Mouse (Mus musculus) lung, embryonic 14.5 days (tissue): ENCODE results near the gene Eef2k. TPM values are rescaled to one million over a fixed set of nuclear protein-coding genes. Genes with fewer than 3 reads are reported as not detected.

ENCODE experiments used
- ATAC-seq: fragments of 200-750 bp; cut with Nextera tagmentation; 2 replicates; pipeline ENCODE4 v1.8.0; 2017; ENCODE audit warnings: mild to moderate bottlenecking, moderate TSS enrichment, moderate library complexity; ENCODE audit not compliant: insufficient read depth
- DNase-seq: peaks from one replicate; pipeline ENCODE4 v3.0.0-alpha.2; 2015
- H3K27ac ChIP-seq: fragments of 300-500 bp; sonication (generic); 2 replicates; pipeline ENCODE4 v1.5.1; 2014; ENCODE audit warnings: low read depth, mild to moderate bottlenecking, moderate library complexity
- H3K27me3 ChIP-seq: fragments of 300-500 bp; sonication (generic); 2 replicates; pipeline ENCODE4 v1.6.1; 2014; ENCODE audit warnings: low read length, control low read depth; ENCODE audit not compliant: insufficient read depth
- H3K36me3 ChIP-seq: fragments of 300-500 bp; sonication (generic); 2 replicates; pipeline ENCODE4 v1.6.1; 2014; ENCODE audit warnings: control low read depth; ENCODE audit not compliant: insufficient read depth
- H3K4me1 ChIP-seq: fragments of 300-500 bp; sonication (generic); 2 replicates; pipeline ENCODE4 v1.6.1; 2014; ENCODE audit warnings: antibody characterized with exemption, control low read depth; ENCODE audit not compliant: insufficient read depth
- H3K4me2 ChIP-seq: fragments of 300-500 bp; sonication (generic); 2 replicates; pipeline ENCODE4 v1.6.1; 2014; ENCODE audit warnings: mild to moderate bottlenecking
- H3K4me3 ChIP-seq: fragments of 300-500 bp; sonication (generic); 2 replicates; pipeline ENCODE4 v1.5.1; 2014; ENCODE audit warnings: low read depth, low read length
- H3K9ac ChIP-seq: fragments of 300-500 bp; sonication (generic); 2 replicates; pipeline ENCODE4 v1.6.1; 2014
- H3K9me3 ChIP-seq: fragments of 300-500 bp; sonication (generic); 2 replicates; pipeline ENCODE4 v1.6.1; 2016; ENCODE audit warnings: low read depth, low read length, control low read depth
- CTCF ChIP-seq: IDR thresholded peaks from 2 replicates; pipeline ENCODE4 v1.5.1; 2016; ENCODE audit warnings: antibody characterized with exemption, low read depth
- WGBS: fragments of 180-500 bp; shearing (Covaris S2); extraction: QIAGEN DNeasy Blood & Tissue Kit; methylation state at CpG from one replicate; pipeline ENCODE4 v1.1.7; 2014; 5-methylcytosine and 5-hydroxymethylcytosine counted together
- polyA plus RNA-seq: library from polyadenylated mRNA; unstranded; fragments of >200 nt; fragmentation: Nextera tagmentation; extraction: Ambion mirVana; gene quantifications from 2 replicates; pipeline ENCODE4 v1.2.1, GENCODE M21; 2014

The Eef2k gene
- polyA plus RNA-seq, 1 experiment from 2014 or later, result 11.2 TPM

GRCm38 (mm10) chr7:120913332-120913731 is 70.7 kb downstream of the Eef2k start:
- H3K4me3 ChIP-seq, result no peak overlapping the region
- H3K27me3 ChIP-seq, result no peaks in the 10 kb centered on the region
- no peaks in the 10 kb centered on the region for H3K4me1 ChIP-seq
- H3K9me3 ChIP-seq, result no peaks in the 10 kb centered on the region
- TF ChIP-seq CTCF, result peak; percentile 25; the same call in 1 of the 2 replicates
- no peak for ATAC-seq
- H3K9ac ChIP-seq, result no peak overlapping the region
- no peak overlapping the region for H3K4me2 ChIP-seq
- H3K27ac ChIP-seq, result no peak overlapping the region
- WGBS, result 34% methylated on average over 1 of the region's 1 CpGs
- no peaks in the 10 kb centered on the region for H3K36me3 ChIP-seq
- peak; percentile 35 for DNase-seq

GRCm38 (mm10) chr7:120916262-120916875 is 73.7 kb downstream of the Eef2k start:
- no peak for ATAC-seq
- peak overlapping the region; percentile 73 for H3K4me2 ChIP-seq
- no peak for TF ChIP-seq CTCF
- H3K27me3 ChIP-seq, result no peaks in the 10 kb centered on the region
- no peak overlapping the region for H3K9ac ChIP-seq
- no peaks in the 10 kb centered on the region for H3K36me3 ChIP-seq
- peak overlapping the region; percentile 93 for H3K4me3 ChIP-seq
- no peaks in the 10 kb centered on the region for H3K4me1 ChIP-seq
- no peak for DNase-seq
- H3K9me3 ChIP-seq, result no peaks in the 10 kb centered on the region
- WGBS, result 24% methylated on average over 11 of the region's 11 CpGs
- no peak overlapping the region for H3K27ac ChIP-seq

DNA sequence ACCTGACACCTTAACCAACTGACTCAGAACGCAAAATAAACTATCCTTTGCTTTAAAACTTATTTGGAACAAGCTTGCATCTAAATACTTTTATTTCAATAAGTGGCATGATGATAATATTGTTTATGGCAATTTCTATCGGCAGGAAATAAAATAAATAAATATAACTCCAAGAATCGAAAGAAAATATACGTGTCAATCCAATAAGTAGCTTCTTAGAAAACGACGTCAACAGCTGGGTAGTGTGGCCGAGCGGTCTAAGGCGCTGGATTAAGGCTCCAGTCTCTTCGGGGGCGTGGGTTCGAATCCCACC is 74.6 kb downstream of the Eef2k start:
- ATAC-seq (peak; percentile 93), DNase-seq (no peak)
- Histone ChIP-seq H3K4me1 (no peaks in the 10 kb centered on the region), H3K4me3 (peak overlapping the region; percentile 93), H3K4me2 (peak overlapping the region; percentile 73), H3K36me3 (no peaks in the 10 kb centered on the region), H3K27ac (no peak overlapping the region), H3K9ac (peak overlapping the region; percentile 28; the same call in 1 of the 2 replicates), H3K9me3 (no peaks in the 10 kb centered on the region), H3K27me3 (no peaks in the 10 kb centered on the region)
- WGBS, result 7% methylated on average over 12 of the region's 12 CpGs
- TF ChIP-seq CTCF, result no peak

- TF ChIP-seq CTCF, result peak; percentile 86
- Histone ChIP-seq H3K9ac (peak within 1 kb of the TSS; percentile 86), H3K27me3 (no peaks in the 10 kb centered on the region), H3K4me1 (no peaks in the 10 kb centered on the region), H3K4me2 (peak within 1 kb of the TSS; percentile 73), H3K27ac (peak within 1 kb of the TSS; percentile 78), H3K9me3 (no peaks in the 10 kb centered on the region), H3K4me3 (peak within 1 kb of the TSS; percentile 93), H3K36me3 (no peaks in the 10 kb centered on the region; the same call in 1 of the 2 replicates)
- ATAC-seq (peak; percentile 95), DNase-seq (peak; percentile 99)
- under 1% methylated on average over 102 of the region's 102 CpGs for WGBS
Measured at GRCm38 (mm10) chr7:120917592-120918461, 75.2 kb downstream of the Eef2k start, which contains the start of gene Polr3e. TSS of gene Polr3e (plus strand) at chr7:120917744.

DNA sequence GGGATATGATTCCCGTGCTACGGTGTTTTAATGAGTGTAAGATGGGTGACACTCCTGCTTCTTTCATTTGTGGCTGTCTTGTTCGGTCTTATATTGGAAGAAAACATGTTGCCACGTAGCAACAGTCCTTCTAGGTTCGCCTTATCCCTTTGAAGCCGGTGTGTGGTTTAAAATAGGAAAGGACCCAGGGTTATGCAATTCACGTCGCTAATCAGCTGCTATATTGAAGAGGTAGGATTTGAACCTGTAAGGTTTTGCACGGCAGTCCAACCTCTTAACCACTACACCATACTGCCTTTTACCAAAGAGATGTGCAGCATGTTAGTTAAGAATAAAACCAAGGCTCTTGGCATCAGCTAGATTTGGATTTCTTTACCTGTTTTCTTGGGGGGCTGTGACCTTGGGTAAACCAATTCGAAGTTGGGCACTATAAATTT is 75.9 kb downstream of the Eef2k start:
- 7% methylated on average over 10 of the region's 10 CpGs for WGBS

DNA sequence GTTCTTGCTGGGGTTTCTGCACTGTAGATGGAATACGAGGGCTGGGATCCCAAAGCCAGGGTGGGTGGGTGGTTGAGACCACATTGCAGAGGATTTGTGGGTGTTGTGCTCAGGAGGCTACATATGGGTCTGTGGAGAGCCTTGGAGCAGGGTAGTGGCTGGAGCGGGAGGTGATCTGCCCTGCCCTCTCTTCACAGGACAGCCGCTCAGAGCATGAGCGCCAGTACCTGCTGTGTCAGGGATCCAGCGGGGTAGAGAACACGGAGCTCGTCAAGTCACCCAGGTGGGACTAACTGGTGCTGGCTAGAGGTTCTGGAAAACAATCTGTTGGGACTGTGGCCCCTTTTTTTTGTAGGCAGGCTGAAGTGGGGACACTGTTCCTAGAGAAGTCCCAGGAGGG is 90.5 kb downstream of the Eef2k start:
- TF ChIP-seq CTCF, result no peak
- H3K9me3 ChIP-seq, result no peaks in the 10 kb centered on the region
- H3K36me3 ChIP-seq, result peaks cover 88% of the 10 kb centered on the region
- WGBS, result 87% methylated on average over 7 of the region's 7 CpGs
- H3K9ac ChIP-seq, result no peak overlapping the region
- H3K4me1 ChIP-seq, result no peaks in the 10 kb centered on the region
- H3K4me2 ChIP-seq, result no peak overlapping the region
- no peak overlapping the region for H3K27ac ChIP-seq
- H3K4me3 ChIP-seq, result no peak overlapping the region
- no peak for DNase-seq
- H3K27me3 ChIP-seq, result no peaks in the 10 kb centered on the region
- no peak for ATAC-seq

More for the DNA sequence above, 75.9 kb downstream of the Eef2k start:
- H3K27ac ChIP-seq, result no peak overlapping the region; the same call in 1 of the 2 replicates
- H3K27me3 ChIP-seq, result no peaks in the 10 kb centered on the region
- no peaks in the 10 kb centered on the region for H3K9me3 ChIP-seq
- peak overlapping the region; percentile 73 for H3K4me2 ChIP-seq
- peak; percentile 87 for DNase-seq
- no peaks in the 10 kb centered on the region; the same call in 1 of the 2 replicates for H3K36me3 ChIP-seq
- H3K9ac ChIP-seq, result peak overlapping the region; percentile 86
- peak overlapping the region; percentile 93 for H3K4me3 ChIP-seq
- TF ChIP-seq CTCF, result no peak
- peak; percentile 45 for ATAC-seq
- no peaks in the 10 kb centered on the region for H3K4me1 ChIP-seq

- whole genome bisulfite sequencing, result 79% methylated on average over 5 of the region's 5 CpGs
- Histone ChIP-seq H3K9me3 (no peaks in the 10 kb centered on the region), H3K9ac (no peak overlapping the region), H3K27ac (no peak overlapping the region), H3K4me2 (no peak overlapping the region), H3K36me3 (peaks cover 88% of the 10 kb centered on the region), H3K4me1 (no peaks in the 10 kb centered on the region), H3K4me3 (no peak overlapping the region), H3K27me3 (no peaks in the 10 kb centered on the region)
- no peak for TF ChIP-seq CTCF
- ATAC-seq (no peak), DNase-seq (no peak)
Measured at GRCm38 (mm10) chr7:120933680-120934195, 91.1 kb downstream of the Eef2k start.
